Comparison of ENCODE assay signal across 8 mouse cellular contexts in the genomic region with DNA sequence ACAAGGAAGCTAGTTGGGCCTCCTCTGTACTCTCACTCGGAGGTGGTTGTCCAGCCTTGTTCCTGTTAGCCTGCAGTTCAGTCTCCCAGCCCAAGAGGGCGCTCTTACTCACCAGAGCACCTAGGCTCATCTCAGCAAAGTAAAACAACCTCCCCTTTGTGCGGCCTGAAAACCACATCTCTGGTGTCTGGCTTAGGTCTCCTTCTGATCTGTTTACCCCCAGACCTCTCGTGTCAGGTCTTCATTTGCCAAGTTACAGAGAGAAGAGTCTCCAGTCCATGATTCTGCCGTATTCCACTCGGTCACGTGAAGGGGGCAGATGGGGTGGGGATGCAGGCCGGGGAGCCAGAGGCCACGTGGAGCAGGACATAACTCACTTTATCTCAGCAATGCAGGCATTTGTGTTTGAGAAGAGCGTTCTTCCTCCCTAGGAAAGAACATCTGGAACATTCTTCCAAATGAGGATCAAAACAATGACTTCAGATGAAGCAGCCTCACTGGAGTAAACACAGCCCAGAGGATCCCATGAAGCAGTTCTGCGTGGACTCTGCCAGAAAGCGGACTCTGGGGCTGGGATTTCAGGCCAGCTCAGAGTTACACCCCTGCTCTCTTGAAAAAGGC. TPM values are rescaled to one million over a fixed set of nuclear protein-coding genes. Genes with fewer than 3 reads are reported as not detected.
DNase-seq lines count a peak whose midpoint lies in the region; ATAC-seq lines count a peak whose summit lies in the region.

No protein-coding gene starts in this region.

- H3K27me3 ChIP-seq in heart, embryonic 13.5 days (replicated peaks), result no peaks in the 10 kb centered on the region; the same call in 1 of the 2 replicates
- no peaks in the 10 kb centered on the region for H3K27me3 ChIP-seq in lung, embryonic 16.5 days (ENCODE audit: control insufficient read depth, insufficient read depth, low read depth, low read length)

- peak overlapping the region; percentile 72 for H3K27ac ChIP-seq in heart, embryonic 13.5 days (replicated peaks)
- H3K27ac ChIP-seq in lung, embryonic 16.5 days (ENCODE audit: low read length), result peak overlapping the region; percentile 81

- H3K4me3 ChIP-seq in heart, embryonic 13.5 days, result no peak overlapping the region
- no peak overlapping the region for H3K4me3 ChIP-seq in lung, embryonic 16.5 days (ENCODE audit: low read length)

- no peak for ATAC-seq in heart, embryonic 13.5 days (ENCODE audit: extremely low read depth, insufficient number of reproducible peaks, low FRiP score, low TSS enrichment)
- ATAC-seq in lung, embryonic 16.5 days (ENCODE audit: low read depth), result peak; percentile 42

- no peaks in the 10 kb centered on the region for H3K9me3 ChIP-seq in heart, embryonic 13.5 days
- no peaks in the 10 kb centered on the region for H3K9me3 ChIP-seq in lung, embryonic 16.5 days (ENCODE audit: control insufficient read depth, low read length)

- no peaks in the 10 kb centered on the region for H3K36me3 ChIP-seq in heart, embryonic 13.5 days
- no peaks in the 10 kb centered on the region for H3K36me3 ChIP-seq in lung, embryonic 16.5 days (ENCODE audit: control insufficient read depth, insufficient read depth, low read length)

- peak; percentile 34 for DNase-seq in CD4-positive helper T cell, adult 2 months (ENCODE audit: low read depth, low spot score)
- peak; percentile 67 for DNase-seq in adipocyte (ENCODE audit: low spot score)
- peak; percentile 59 for DNase-seq in embryo, embryonic 11.5 days (ENCODE audit: low read depth, low spot score)
- peak; percentile 38 for DNase-seq in large intestine, adult 2 months (ENCODE audit: low read depth, low spot score)
- peak; percentile 59 for DNase-seq in right cerebral cortex, postnatal 14 days
- DNase-seq in urinary bladder, postnatal 10 days (ENCODE audit: low spot score), result peak; percentile 30

- 41% methylated on average over 12 of the region's 12 CpGs for WGBS in heart, embryonic 13.5 days
- WGBS in large intestine, adult 2 months, result 44% methylated on average over 12 of the region's 12 CpGs
- 26% methylated on average over 12 of the region's 12 CpGs for WGBS in lung, embryonic 16.5 days

- H3K9ac ChIP-seq in heart, embryonic 13.5 days, result no peak overlapping the region
- H3K9ac ChIP-seq in lung, embryonic 16.5 days (ENCODE audit: low read length), result peak overlapping the region; percentile 36; the same call in 1 of the 2 replicates

- no peak overlapping the region for H3K4me2 ChIP-seq in heart, embryonic 13.5 days
- H3K4me2 ChIP-seq in lung, embryonic 16.5 days (ENCODE audit: low read depth, low read length), result no peak overlapping the region

- peaks cover 13% of the 10 kb centered on the region for H3K4me1 ChIP-seq in heart, embryonic 13.5 days
- peaks cover 9% of the 10 kb centered on the region for H3K4me1 ChIP-seq in lung, embryonic 16.5 days (replicated peaks; ENCODE audit: control insufficient read depth, insufficient read depth, low read length)

RNA-seq across cellular contexts. Expression of gene Lect2, which starts 27.5 kb away (rescaled TPM):
- polyA plus RNA-seq in heart, embryonic 13.5 days (2015; fragmentation: Nextera tagmentation; extraction: Ambion mirVana), result 0.19 and 3.0 TPM in 2 replicates
- polyA plus RNA-seq in large intestine, adult 2 months (2012; rRNA removed), result 0.74 and 1.7 TPM in 2 replicates
- 0.70 TPM in 1 of 2 replicates, not detected in the other for polyA plus RNA-seq in lung, embryonic 16.5 days (2015; fragmentation: Nextera tagmentation; extraction: Ambion mirVana)

RNA-seq across cellular contexts. Expression of gene Tgfbi, which starts 33.5 kb away (rescaled TPM):
- polyA plus RNA-seq in heart, embryonic 13.5 days (2015; fragmentation: Nextera tagmentation; extraction: Ambion mirVana), result 59.4 and 64.5 TPM in 2 replicates
- polyA plus RNA-seq in large intestine, adult 2 months (2012; rRNA removed), result 147 and 219 TPM in 2 replicates
- polyA plus RNA-seq in lung, embryonic 16.5 days (2015; fragmentation: Nextera tagmentation; extraction: Ambion mirVana), result 175 and 183 TPM in 2 replicates

RNA-seq across cellular contexts. Expression of gene Fbxl21, which starts 53.5 kb away (rescaled TPM):
- 1.1 and 1.6 TPM in 2 replicates for polyA plus RNA-seq in heart, embryonic 13.5 days (2015; fragmentation: Nextera tagmentation; extraction: Ambion mirVana)
- 1.7 TPM in 2 replicates for polyA plus RNA-seq in large intestine, adult 2 months (2012; rRNA removed)
- 0.77 and 1.2 TPM in 2 replicates for polyA plus RNA-seq in lung, embryonic 16.5 days (2015; fragmentation: Nextera tagmentation; extraction: Ambion mirVana)
